Comparison of ENCODE assay signal across 18 mouse cellular contexts in the genomic region with DNA sequence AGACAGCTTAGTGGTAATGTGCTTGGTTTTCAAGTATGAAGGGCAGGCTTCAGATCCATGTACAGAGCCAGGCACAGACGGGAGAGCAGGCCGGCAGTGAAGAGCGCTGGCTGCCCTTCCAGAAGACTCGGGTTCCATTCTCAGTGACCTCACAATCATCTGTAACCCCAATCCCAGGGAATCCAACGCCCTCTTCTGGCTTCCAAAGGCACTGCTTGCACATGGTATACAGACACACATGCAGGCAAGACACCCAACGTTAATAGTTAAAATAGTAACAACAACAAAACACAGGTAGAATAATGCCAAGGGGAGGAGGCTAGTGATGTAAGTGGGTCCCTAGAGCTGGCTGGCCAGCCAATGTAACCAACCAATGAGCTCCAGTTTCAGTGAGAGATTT.
"Had no signal": no experiment of that assay in that cellular context is flagged by ENCODE, and none has a peak within 500 bp of the region (broad histone marks: within the 10 kb centered on the region; RNA-seq: fewer than 3 reads in every experiment).

No protein-coding gene starts in this region.

- H3K27me3 ChIP-seq: limb, embryonic 12.5 days; limb, embryonic 15.5 days; lung, embryonic 15.5 days; midbrain, embryonic 12.5 days; midbrain, embryonic 15.5 days had no signal

- H3K4me3 ChIP-seq: limb, embryonic 12.5 days; limb, embryonic 15.5 days; lung, embryonic 15.5 days; midbrain, embryonic 12.5 days; midbrain, embryonic 15.5 days; myocyte had no signal

- H3K27ac ChIP-seq: kidney, postnatal 0 days; limb, embryonic 12.5 days; limb, embryonic 15.5 days; liver, embryonic 14.5 days; lung, embryonic 15.5 days; midbrain, embryonic 12.5 days; midbrain, embryonic 15.5 days had no signal

- H3K4me2 ChIP-seq: limb, embryonic 12.5 days; limb, embryonic 15.5 days; liver, embryonic 11.5 days; lung, embryonic 15.5 days; midbrain, embryonic 12.5 days; midbrain, embryonic 15.5 days had no signal

- ATAC-seq: intestine, postnatal 0 days; liver, postnatal 0 days; midbrain, embryonic 15.5 days had no signal

- H3K36me3 ChIP-seq: limb, embryonic 12.5 days; limb, embryonic 15.5 days; lung, embryonic 15.5 days; midbrain, embryonic 12.5 days; midbrain, embryonic 15.5 days had no signal

- H3K4me1 ChIP-seq: midbrain, embryonic 15.5 days had no signal

- H3K9ac ChIP-seq: limb, embryonic 12.5 days; limb, embryonic 15.5 days; liver, embryonic 14.5 days; liver, postnatal 0 days; lung, embryonic 15.5 days; midbrain, embryonic 12.5 days; midbrain, embryonic 15.5 days had no signal

- H3K9me3 ChIP-seq: limb, embryonic 15.5 days; lung, embryonic 15.5 days; midbrain, embryonic 12.5 days; midbrain, embryonic 15.5 days had no signal

- DNase-seq: kidney, adult 2 months; kidney, postnatal 25 days; left cerebral cortex, postnatal 4 days; liver, postnatal 0 days; lung, postnatal 14 days; lung, postnatal 4 days; thymus, adult 18-20 months; thymus, postnatal 36 days had no signal
